Mouse (Mus musculus) cerebellum, adult 2 months (tissue): ENCODE measurements around the gene Gnao1. TPM values are rescaled to one million over a fixed set of nuclear protein-coding genes. Genes with fewer than 3 reads are reported as not detected.

Experiments used
- DNase-seq, 2 experiments: peaks; one replicate each; pipeline ENCODE4 v3.0.0; 2021
- H3K27ac ChIP-seq: fragments of 200-500 bp; 2 replicates; pipeline ENCODE4 v1.5.1; 2012; ENCODE audit warnings: low read length, control low read depth, inconsistent platforms; ENCODE audit not compliant: insufficient read depth
- H3K27me3 ChIP-seq: fragments of 200-500 bp; 2 replicates; pipeline ENCODE4 v1.6.1; 2012; ENCODE audit warnings: inconsistent platforms, mild to moderate bottlenecking, low read length, moderate library complexity; ENCODE audit not compliant: control insufficient read depth, insufficient read depth
- H3K4me1 ChIP-seq: fragments of 200-500 bp; 2 replicates; pipeline ENCODE4 v1.6.1; 2011; ENCODE audit warnings: low read length; ENCODE audit not compliant: control insufficient read depth, insufficient read depth
- H3K4me3 ChIP-seq: fragments of 200-500 bp; replicated peaks from 2 replicates; pipeline ENCODE3; 2011; ENCODE audit warnings: mild to moderate bottlenecking, low read depth, low read length, control low read depth; ENCODE audit not compliant: insufficient read depth
- CTCF ChIP-seq: fragments of 200-500 bp; IDR thresholded peaks from 2 replicates; pipeline ENCODE4 v1.5.1; 2011; ENCODE audit warnings: low read depth, mild to moderate bottlenecking, control low read depth, low read length, moderate library complexity, borderline replicate concordance; ENCODE audit not compliant: insufficient read depth
- POLR2A ChIP-seq: fragments of 200-500 bp; IDR thresholded peaks from 2 replicates; pipeline ENCODE4 v1.6.1; 2011; ENCODE audit warnings: low read length, control low read depth, borderline replicate concordance; ENCODE audit not compliant: insufficient read depth
- WGBS: fragments of 180-500 bp; shearing (Covaris S2); methylation state at CpG from one replicate; pipeline ENCODE4 v1.1.7; 2018; 5-methylcytosine and 5-hydroxymethylcytosine counted together
- polyA plus RNA-seq: library from polyadenylated mRNA; depleted of rRNA; stranded (reverse); fragments of >200 nt; gene quantifications from 2 replicates; pipeline ENCODE4 v1.2.3, GENCODE M21; 2012

The Gnao1 gene
- polyA plus RNA-seq, 1 experiment = 345 TPM

- H3K4me3 ChIP-seq = no peak overlapping the region
- peaks cover 67% of the 10 kb centered on the region for H3K4me1 ChIP-seq
- peak overlapping the region; percentile 17 for H3K27ac ChIP-seq
- DNase-seq = peak; percentile 62 to 76
- 7% methylated on average over 7 of the region's 7 CpGs for WGBS
- TF ChIP-seq CTCF = no peak
- TF ChIP-seq POLR2A = no peak
- H3K27me3 ChIP-seq = no peaks in the 10 kb centered on the region
These were observed 114.2 kb downstream of the Gnao1 start for GRCm38 (mm10) chr8:93923897-93924334.

- DNase-seq = no peak
- 31% methylated on average over 3 of the region's 3 CpGs for WGBS
- H3K27ac ChIP-seq = no peak overlapping the region
- no peak overlapping the region for H3K4me3 ChIP-seq
- peaks cover 66% of the 10 kb centered on the region for H3K4me1 ChIP-seq
- H3K27me3 ChIP-seq = no peaks in the 10 kb centered on the region
- TF ChIP-seq CTCF (no peak), POLR2A (no peak)
These were observed 115.7 kb downstream of the Gnao1 start for GRCm38 (mm10) chr8:93925513-93925912.

GRCm38 (mm10) chr8:93929233-93929632 is 119.5 kb downstream of the Gnao1 start:
- no peaks in the 10 kb centered on the region for H3K27me3 ChIP-seq
- 90% methylated on average over 4 of the region's 4 CpGs for WGBS
- H3K4me3 ChIP-seq = no peak overlapping the region
- peak overlapping the region; percentile 14; the same call in 1 of the 2 replicates for H3K27ac ChIP-seq
- no peak for DNase-seq
- TF ChIP-seq CTCF (no peak), POLR2A (no peak)
- peaks cover 47% of the 10 kb centered on the region for H3K4me1 ChIP-seq

- TF ChIP-seq POLR2A = no peak
- TF ChIP-seq CTCF = no peak
- Histone ChIP-seq H3K27ac (no peak overlapping the region), H3K4me1 (peaks cover 41% of the 10 kb centered on the region), H3K27me3 (no peaks in the 10 kb centered on the region), H3K4me3 (no peak overlapping the region)
- peak in 1 of 2 experiments; percentile 15 for DNase-seq
- 73% methylated on average over 6 of the region's 6 CpGs for WGBS
These were observed 121.6 kb downstream of the Gnao1 start for GRCm38 (mm10) chr8:93931336-93931735.

GRCm38 (mm10) chr8:93932873-93933272 is 123.1 kb downstream of the Gnao1 start:
- no peak overlapping the region for H3K4me3 ChIP-seq
- H3K27ac ChIP-seq = peak overlapping the region; percentile 24
- H3K27me3 ChIP-seq = no peaks in the 10 kb centered on the region
- peaks cover 33% of the 10 kb centered on the region for H3K4me1 ChIP-seq
- TF ChIP-seq POLR2A (no peak), CTCF (peak; percentile 98)
- 11% methylated on average over 6 of the region's 6 CpGs for WGBS
- peak; percentile 84 to 93 for DNase-seq

- 58% methylated on average over 2 of the region's 2 CpGs for WGBS
- TF ChIP-seq CTCF = no peak
- no peak for TF ChIP-seq POLR2A
- peak in 1 of 2 experiments; percentile 28 for DNase-seq
- H3K4me1 ChIP-seq = peaks cover 33% of the 10 kb centered on the region
- no peak overlapping the region for H3K4me3 ChIP-seq
- H3K27me3 ChIP-seq = no peaks in the 10 kb centered on the region
- no peak overlapping the region for H3K27ac ChIP-seq
These were observed 123.5 kb downstream of the Gnao1 start for GRCm38 (mm10) chr8:93933288-93933687.

- DNase-seq = no peak
- WGBS = 83% methylated on average over 3 of the region's 3 CpGs
- peaks cover 36% of the 10 kb centered on the region for H3K4me1 ChIP-seq
- H3K27ac ChIP-seq = no peak overlapping the region
- no peak overlapping the region for H3K4me3 ChIP-seq
- H3K27me3 ChIP-seq = no peaks in the 10 kb centered on the region
- TF ChIP-seq POLR2A (no peak), CTCF (no peak)
These were observed 128.4 kb downstream of the Gnao1 start for GRCm38 (mm10) chr8:93938193-93938592.

GRCm38 (mm10) chr8:93940542-93941423 is 131.0 kb downstream of the Gnao1 start:
- Histone ChIP-seq H3K27me3 (no peaks in the 10 kb centered on the region), H3K4me1 (peaks cover 26% of the 10 kb centered on the region), H3K27ac (peak overlapping the region; percentile 17), H3K4me3 (no peak overlapping the region)
- no peak for TF ChIP-seq POLR2A
- TF ChIP-seq CTCF = no peak
- 37% methylated on average over 11 of the region's 11 CpGs for WGBS
- DNase-seq = no peak
